Mouse (Mus musculus) natural killer cell, adult 2 months (primary cell): ENCODE results near the gene Ino80.
A peak's percentile ranks its signal among the peaks of the same experiment; 100 is the strongest.

Experiments used
- DNase-seq, 2 experiments: peaks; one replicate each; pipeline ENCODE4 v3.0.0; 2022; ENCODE audit warnings: low spot score in 2 of 2

Ino80 gene

DNA sequence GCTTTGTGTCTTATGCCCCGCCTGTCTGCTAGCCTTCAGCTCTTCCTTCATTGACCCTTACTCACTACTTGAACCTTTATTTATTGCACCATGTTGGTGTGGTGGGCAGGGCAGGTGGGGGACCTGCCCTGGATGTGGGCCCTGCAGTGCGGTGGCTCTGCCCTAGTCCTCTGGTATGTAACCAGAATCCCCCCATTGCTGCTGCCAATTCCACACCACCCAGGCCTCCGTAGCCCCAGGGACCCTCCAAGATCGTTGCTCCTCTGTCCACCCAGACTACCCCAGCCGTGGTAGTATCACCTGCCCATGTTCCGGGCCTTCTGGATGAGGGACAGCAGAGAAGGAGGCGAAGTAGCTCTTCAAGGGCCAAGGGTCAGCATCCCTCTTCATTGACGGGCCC is 123.8 kb downstream of the Ino80 start:
- no peak for DNase-seq

DNA sequence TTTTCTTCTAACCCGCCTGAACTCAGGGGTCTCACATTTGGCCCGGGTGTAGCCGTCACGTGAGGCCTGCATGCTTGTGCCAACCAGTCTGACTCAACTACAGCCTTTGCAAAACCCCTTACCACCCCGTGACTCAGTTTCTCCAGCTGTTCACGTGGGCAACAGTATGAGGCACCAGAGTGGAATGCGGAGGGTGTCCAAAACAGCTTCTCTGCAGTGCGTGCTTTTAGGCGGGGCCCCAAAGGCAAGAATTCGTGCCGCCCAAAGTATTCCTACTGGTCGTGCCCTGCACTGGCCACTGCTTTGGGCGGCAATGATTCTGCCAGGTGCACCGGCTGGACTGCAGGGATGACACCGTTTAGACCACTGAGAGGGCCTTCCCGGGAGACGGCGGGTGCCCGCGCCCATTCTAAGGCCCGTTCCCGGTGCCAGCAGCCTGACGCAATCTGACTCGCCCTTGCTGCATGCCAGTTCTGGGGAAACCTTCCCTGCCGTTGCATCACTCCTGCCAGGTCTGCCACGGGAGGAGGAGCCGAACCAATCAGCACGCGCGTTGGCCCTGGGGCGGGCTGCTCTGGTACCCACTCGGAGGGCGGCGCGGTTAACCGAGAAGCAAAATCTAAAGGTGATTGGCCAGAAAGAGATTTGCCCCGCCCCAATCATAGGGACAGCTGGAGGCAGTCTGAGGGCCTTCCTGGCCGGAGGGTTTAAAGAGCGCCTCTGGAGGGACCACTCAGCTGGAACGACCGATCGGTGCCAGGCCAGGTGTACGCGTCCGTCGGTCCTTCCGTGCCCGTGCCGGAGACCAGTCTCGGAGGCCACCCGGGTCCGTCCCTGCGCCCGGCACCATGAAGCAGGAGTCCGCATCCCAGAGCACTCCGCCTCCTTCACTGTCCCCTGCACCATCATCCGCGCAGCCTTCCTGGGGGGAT is 126.7 kb downstream of the Ino80 start, which contains the start of gene Chac1:
Gene Chac1, plus strand, starts transcription at position 675 of the 932 bp plus-strand sequence.
- DNase-seq, result peak; percentile 14 to 50

DNA sequence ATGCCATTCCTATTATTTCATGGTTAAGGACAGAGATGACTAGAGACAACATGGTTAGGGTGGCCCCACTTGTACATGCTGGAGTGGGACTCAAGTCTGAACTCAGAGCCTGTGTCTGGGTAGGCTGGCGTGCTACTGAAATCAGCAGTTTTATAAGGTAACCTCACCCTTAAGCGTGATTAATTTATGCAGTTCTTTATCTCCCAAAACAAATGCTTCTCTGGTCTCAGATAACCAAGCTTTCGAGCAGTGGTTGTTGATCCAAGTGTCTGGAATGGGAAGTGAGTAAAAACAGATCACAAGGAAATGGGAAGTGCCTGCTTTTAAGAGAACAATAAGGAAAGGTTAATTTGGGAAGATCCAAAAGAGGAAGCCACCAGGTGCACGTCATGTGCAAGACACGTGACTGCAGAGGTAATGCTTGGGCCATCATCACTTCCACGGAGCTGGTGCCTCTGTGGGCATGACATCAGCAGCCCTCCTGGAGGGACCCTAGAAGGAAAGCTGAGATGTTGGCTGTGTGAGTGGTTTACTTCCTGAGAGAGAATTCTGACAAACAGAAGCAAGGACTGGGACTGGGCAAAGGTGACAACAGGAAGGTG is 132.8 kb downstream of the Ino80 start:
- no peak for DNase-seq

DNA sequence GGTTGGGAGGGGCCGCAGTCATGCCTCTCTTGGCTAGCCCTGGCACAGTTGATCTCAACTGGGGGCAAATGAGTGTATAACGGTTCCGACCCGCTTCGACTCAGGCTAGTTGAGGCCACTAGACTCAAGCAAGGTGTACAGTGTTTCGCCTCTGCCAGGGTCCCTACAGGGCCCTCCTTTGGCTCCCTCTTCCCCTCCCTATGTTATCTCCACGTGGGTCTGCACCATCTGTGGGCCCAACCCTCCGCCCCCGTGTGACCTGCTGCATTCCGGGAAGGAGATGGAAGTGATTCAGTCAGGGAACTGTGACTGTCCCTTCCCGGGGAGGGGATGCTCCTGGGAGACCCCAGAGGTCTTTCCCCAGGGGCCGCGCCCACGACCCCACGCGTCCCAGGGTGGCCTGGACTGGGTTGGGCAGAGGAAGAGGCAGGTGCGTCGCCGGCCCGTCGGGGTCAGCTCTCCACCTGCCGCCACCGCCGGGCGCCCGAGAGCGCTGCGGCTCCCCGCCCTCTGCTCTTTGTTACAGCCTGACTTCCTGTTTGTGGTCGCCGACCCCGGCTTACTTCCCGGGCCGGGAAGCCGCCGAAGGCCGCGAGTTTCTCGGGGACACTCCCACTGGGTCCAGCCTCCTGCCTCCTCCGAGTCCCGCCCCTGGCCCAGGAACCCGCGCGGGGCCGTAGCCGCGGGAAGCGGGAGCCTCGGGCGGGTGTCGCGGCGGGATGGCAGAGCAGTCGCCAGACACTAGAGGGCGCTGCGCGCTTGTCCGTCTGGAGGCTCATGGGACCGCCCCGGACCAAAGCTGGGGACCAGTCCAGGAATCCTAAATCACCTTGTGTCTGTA is 139.8 kb downstream of the Ino80 start:
- DNase-seq, result peak; percentile 68 to 79

DNA sequence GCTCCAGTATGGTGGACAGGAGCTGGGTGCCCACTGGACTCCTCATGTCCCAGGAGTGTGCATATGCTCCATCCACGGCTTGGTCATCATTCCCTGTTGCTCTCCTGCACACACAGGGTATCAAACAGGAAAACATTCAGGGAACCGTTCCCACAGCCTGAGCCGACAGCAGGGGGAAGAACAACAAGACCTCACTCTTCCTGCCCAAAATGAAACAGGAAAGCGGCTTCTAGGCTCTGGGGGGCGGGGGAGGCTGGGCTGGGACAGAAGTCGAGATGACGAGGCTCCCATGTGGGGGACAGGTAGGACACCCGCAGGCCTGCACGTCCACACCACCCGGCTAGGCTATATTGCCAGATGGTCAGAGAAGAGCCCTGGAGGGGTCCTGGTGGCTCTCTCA is 141.0 kb downstream of the Ino80 start:
- no peak for DNase-seq

DNA sequence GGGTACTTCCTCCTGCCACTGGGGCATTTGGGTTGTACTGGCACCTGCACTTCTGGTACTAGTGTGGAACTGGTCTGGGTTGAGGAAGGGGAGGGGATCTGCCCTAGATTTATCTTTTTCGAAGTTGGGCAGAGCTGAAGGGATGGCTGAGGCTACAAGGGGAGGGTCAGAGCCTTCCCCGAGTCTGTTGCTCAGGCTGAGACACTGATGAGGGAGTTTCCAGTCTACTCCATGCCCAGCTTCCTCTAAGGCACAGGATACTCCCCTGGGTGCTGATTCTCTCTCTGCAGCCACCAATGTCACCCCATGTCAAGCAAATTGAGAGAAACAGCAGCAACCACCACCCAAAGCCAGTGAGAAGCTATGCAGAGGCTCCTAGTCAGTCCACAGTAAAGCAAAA is 141.5 kb downstream of the Ino80 start:
- DNase-seq, result no peak

DNA sequence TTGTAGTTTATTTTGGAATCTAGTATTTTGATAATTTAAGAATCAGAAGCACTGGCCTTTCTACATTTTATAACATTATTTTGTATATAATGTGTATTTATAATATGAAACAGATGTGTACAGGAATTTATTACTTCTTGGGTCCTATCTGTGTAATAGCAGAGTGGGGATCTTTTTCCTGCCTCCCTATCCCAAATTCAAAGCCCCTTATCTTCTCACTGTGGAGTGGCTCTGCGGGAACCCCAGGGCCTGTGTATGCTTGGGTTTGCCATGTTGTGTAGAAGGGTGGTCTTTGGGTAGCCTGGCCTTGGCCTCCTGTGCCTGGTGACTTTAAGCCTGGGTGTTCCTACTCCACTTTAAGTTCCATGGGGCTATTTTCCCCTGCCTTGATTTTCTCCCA is 142.0 kb downstream of the Ino80 start:
- no peak for DNase-seq

DNA sequence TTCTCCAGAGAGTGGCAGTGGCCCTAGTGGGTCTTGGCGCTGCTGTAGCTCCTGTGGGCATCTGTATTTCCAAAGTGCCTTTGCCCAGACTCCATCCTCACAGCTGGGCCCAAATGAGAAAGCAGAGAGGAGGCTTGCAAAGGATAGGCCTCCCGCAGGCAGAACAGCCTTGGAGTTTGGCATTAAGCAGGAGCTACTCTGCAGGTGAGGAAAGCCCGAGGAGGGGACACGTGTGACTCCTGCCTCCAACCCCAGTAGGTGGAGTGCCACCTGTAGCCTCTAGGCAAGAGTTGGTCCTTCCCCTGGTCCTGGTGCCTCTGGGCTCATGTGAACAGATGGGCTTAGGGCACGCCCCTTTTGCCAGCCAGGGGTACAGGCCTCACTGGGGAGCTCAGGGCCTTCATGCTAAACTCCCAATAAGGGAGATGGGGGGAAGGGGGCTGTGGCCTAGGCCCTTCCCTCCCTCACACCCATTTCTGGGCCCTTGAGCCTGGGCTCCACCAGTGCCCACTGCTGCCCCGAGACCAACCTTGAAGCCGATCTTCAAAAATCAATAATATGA is 142.4 kb downstream of the Ino80 start:
- DNase-seq, result no peak

DNA sequence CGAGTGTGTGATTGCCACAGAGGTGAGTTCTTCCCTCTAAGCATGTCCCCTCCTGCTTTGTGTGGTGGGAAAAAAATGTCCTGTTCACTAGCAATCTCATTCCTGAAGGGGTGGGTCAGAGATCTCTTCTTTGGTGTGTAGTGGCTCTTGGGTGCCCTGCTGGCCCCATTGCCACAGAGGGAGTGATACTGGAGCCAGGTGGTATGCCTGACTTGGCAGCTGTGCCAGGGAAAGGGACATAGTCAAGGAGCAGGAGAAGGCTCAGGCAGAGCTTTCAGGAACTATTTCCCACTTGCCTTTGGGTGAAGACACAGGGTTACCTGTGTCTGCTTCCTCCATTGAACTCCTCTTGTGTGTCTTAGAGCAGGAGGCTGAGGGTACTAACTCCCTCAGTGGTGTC is 143.4 kb downstream of the Ino80 start:
- no peak for DNase-seq

DNA sequence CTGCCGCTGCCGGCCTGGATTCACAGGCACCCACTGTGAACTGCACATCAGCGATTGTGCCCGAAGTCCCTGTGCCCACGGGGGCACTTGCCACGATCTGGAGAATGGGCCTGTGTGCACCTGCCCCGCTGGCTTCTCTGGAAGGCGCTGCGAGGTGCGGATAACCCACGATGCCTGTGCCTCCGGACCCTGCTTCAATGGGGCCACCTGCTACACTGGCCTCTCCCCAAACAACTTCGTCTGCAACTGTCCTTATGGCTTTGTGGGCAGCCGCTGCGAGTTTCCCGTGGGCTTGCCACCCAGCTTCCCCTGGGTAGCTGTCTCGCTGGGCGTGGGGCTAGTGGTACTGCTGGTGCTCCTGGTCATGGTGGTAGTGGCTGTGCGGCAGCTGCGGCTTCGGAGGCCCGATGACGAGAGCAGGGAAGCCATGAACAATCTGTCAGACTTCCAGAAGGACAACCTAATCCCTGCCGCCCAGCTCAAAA is 145.3 kb downstream of the Ino80 start:
- DNase-seq, result no peak

DNA sequence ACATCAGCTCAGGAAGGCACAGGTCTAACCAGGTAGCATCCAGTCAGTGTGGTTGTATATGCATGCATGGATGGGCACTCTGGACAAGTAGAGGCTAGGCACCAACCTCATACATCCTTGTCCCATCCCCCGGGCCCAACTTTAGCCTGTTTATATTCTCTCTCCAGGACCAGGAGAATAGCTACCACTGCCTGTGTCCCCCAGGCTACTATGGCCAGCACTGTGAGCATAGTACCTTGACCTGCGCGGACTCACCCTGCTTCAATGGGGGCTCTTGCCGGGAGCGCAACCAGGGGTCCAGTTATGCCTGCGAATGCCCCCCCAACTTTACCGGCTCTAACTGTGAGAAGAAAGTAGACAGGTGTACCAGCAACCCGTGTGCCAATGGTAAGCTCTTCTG is 146.7 kb downstream of the Ino80 start:
- no peak for DNase-seq

DNA sequence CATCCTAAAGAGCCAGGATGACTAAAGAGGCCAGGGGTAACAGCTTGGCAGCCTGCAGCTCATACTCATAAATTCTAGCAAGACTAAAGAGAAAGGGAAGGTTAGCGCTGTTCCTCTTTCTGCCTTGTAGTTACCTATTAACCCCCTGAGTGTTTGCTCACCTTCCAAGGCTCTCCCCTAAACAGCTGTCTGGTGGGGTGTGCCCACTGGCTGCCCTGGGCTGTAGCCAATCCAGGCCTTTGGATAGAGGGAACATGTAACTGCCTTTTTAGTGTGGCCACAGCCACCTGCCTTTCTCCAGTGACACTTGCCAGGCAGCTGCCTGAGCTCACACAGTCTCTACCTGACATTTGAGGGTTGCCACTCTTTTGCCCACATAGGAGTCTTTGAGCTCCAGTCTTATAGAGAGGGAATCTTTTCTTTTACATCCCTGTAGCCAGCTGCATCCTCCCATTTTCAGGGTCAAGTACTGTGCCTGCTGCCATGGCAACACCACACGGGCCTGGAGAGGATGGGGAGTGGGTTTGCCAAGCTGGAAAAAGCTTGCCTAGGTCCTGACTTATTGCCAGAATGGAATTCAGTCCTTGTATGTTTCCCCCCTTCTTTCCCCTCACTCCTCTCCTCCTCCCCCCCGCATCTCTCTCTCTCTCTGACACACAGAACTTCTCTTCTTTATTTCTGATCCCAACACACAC is 148.2 kb downstream of the Ino80 start:
- DNase-seq, result no peak

DNA sequence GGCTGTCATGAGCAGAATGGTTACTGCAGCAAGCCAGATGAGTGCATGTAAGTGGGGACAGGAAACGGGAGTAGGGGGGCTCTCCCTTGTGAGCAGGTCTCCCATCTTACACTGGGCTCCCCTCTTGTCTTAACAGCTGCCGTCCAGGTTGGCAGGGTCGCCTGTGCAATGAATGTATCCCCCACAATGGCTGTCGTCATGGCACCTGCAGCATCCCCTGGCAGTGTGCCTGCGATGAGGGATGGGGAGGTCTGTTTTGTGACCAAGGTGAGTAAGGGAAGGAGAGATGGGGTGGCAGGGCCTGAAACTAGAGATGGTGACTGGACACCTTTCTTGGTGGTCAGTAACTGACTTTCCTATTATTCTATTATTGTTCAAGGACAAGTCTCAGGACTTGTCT is 148.9 kb downstream of the Ino80 start:
- DNase-seq, result no peak

DNA sequence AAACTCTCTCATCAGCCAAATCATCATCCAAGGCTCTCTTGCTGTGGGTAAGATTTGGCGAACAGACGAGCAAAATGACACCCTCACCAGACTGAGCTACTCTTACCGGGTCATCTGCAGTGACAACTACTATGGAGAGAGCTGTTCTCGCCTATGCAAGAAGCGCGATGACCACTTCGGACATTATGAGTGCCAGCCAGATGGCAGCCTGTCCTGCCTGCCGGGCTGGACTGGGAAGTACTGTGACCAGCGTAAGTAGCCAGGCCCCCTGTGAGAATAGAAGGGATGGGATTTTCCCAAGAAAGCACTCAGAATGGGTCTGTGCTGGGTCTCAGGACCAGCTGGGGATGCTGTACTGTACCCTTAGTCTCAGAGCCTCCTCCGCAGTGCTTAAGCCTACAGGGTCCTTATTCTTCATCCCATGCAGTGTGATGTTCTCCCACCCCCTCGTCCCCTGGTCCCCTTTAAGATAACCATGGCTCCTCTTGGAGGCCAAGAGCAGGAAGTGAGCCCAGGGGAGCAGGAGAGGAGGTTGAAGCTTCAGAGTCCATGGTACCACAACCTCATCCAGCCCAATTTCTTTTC is 149.5 kb downstream of the Ino80 start:
- DNase-seq, result no peak

DNA sequence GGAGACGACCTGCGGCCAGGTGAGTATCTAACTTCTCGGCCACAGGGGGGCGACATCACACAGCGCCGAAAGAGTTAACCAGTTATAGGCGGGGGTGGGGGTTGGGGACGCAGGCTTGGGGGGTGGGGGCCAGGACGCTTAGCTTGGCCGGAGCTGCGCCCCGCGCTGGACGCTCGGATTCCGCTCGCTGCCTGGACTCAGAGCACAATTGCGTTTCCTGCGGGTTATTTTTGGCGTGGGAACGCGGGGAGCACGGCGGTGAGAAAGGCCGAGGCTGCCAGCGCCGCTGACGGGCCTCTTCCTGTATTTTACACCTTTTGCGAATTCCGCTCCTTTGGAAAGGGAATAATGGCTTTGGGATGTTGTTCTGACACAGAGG is 150.4 kb downstream of the Ino80 start:
- DNase-seq, result no peak

DNA sequence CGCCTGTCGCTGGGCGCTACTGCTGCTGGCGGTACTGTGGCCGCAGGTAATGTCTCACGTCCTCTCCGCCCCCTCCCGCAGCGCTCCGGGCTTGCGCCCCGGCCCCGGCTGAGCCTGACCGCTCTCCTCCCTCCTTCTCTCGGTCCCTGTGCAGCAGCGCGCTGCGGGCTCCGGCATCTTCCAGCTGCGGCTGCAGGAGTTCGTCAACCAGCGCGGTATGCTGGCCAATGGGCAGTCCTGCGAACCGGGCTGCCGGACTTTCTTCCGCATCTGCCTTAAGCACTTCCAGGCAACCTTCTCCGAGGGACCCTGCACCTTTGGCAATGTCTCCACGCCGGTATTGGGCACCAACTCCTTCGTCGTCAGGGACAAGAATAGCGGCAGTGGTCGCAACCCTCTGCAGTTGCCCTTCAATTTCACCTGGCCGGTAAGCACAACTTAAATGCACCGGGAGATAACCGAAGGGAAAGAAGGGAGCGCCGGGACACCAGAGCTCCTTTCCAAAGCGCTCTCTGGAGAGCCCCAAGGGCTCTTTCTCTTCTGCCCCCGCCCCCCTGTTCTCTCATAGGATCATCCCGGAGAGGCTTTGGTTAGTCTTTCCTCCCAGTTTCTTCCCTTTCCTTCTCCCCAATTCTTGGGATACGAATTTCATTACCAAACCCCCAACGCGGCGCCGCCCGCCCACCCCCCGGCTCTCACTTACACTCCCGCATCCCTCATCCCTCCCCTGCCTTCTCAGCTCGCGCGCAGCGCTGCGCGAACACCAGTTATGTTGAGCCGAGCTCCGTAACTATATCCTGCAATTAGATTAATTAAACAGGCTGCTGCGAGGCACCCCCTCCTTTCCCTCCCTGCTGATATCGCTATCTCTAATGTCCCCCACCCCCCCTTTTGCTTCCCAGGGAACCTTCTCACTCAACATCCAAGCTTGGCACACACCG is 151.1 kb downstream of the Ino80 start:
- DNase-seq, result no peak

DNA sequence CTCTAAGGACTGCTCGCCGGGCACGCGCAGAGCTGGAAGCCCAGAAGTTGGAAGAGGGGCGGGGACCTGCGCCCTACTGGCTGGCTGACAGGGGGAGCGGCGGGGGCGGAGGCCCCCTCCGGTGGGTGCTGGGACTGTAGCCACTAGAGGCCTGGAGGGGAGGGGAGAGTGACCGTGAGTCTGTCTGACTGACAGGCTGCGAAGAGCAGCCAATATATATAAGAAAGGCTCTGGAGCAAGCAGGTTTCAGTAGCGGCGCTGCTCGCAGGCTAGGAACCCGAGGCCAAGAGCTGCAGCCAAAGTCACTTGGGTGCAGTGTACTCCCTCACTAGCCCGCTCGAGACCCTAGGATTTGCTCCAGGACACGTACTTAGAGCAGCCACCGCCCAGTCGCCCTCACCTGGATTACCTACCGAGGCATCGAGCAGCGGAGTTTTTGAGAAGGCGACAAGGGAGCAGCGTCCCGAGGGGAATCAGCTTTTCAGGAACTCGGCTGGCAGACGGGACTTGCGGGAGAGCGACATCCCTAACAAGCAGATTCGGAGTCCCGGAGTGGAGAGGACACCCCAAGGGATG is 151.8 kb downstream of the Ino80 start, which contains the start of gene Dll4:
Gene Dll4, plus strand, starts transcription at position 217 of the 576 bp plus-strand sequence.
- peak in 1 of 2 experiments; percentile 24 for DNase-seq

DNA sequence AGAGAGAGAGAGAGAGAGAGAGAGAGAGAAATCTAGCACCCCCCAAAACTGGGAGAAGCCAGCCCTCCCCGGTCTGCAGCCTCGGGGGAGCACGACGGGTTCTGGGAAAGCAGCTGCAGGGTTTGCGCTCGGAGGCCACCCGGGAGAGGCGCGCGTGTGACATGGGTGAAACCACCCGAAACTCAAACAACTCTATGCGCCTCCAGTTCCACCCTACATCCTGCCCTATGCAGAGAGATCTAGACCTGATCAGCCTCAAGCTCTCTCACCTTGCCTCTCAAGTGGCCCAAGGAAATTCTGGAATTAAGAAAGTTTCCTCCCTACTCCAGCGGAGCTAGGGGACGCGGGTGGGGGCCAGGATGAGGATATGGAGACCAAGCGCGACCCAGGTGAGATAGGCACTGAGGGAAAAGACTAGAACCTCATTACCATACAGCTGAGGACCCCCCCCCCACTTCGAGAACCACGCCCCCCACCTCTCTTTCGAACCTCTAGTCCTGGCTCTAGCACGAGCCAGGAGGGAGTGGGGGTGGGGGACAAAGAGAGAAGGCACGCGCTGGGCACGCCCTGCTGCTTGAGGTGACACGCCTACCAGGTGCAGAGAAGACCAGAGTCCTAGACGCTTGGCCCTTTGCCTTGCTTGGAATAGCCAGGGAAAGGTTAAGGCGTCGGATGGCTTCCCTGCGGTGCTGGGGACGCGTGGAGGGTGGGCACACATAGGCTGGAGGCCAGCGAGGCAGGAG is 152.7 kb downstream of the Ino80 start:
- DNase-seq, result no peak
